Mouse (Mus musculus): Measurements from ENCODE around the gene Trp53rka. TPM values are rescaled to one million over a fixed set of nuclear protein-coding genes. Genes with fewer than 3 reads are reported as not detected.

The Trp53rka gene
- polyA plus RNA-seq, 1 experiment from 2014 or later, result 23.8 TPM

DNA sequence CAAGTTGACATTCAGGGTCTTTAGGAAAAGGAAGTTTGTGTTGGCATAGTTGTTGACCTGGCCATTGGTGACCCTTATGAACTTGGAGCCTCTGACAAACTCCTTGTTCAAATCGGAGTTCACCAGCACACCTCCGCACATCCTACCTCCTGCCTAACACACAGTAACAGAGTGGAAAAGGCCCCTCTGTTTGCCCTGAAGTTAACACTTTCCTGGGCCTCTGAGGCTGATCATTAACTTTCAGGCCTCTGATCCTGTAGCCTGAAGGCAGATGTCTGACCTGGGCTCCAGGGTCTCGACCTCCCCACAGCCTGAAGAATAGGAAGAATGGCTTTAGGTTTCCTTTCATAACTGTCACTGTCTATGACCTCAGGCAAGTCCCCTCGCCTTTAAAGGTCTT lies 51.5 kb downstream of the Trp53rka start:
- H3K36me3 ChIP-seq (ENCODE audit: control insufficient read depth, insufficient read depth, low read length), result no peaks in the 10 kb centered on the region
- H3K4me2 ChIP-seq (ENCODE audit: low read depth, low read length), result no peak overlapping the region
- H3K4me3 ChIP-seq (ENCODE audit: low read length), result no peak overlapping the region
- no peaks in the 10 kb centered on the region for H3K9me3 ChIP-seq (ENCODE audit: control insufficient read depth, low read length)
- 51% methylated on average over 4 of the region's 4 CpGs for WGBS
- no peaks in the 10 kb centered on the region for H3K4me1 ChIP-seq (ENCODE audit: control insufficient read depth, insufficient read depth, low read length)
- H3K9ac ChIP-seq (ENCODE audit: low read depth, low read length), result no peak overlapping the region
- no peaks in the 10 kb centered on the region for H3K27me3 ChIP-seq (replicated peaks; ENCODE audit: control insufficient read depth, insufficient read depth, low read length)
- ATAC-seq, result no peak
- H3K27ac ChIP-seq (ENCODE audit: low read length), result no peak overlapping the region

Other genes starting within 250 kb of the Trp53rka start
- gene Slc35c2, start 205.5 kb downstream of the Trp53rka start, polyA plus RNA-seq (2015; fragmentation: Nextera tagmentation; extraction: Ambion mirVana), result 135 and 154 TPM in 2 replicates
- gene Elmo2, start 166.8 kb downstream of the Trp53rka start, polyA plus RNA-seq (2015; fragmentation: Nextera tagmentation; extraction: Ambion mirVana), result 63.5 and 67.2 TPM in 2 replicates
- gene Zfp663, start 124.6 kb downstream of the Trp53rka start, polyA plus RNA-seq (2015; fragmentation: Nextera tagmentation; extraction: Ambion mirVana), result 0.45 and 0.64 TPM in 2 replicates
- 3.6 TPM in 2 replicates for gene Zfp334, start 105.1 kb downstream of the Trp53rka start, polyA plus RNA-seq (2015; fragmentation: Nextera tagmentation; extraction: Ambion mirVana)
- gene Ocstamp, start 92.9 kb downstream of the Trp53rka start, polyA plus RNA-seq (2015; fragmentation: Nextera tagmentation; extraction: Ambion mirVana), result 1.1 TPM in 2 replicates
- 0.40 and 0.56 TPM in 2 replicates for gene Slc13a3, start 20.1 kb downstream of the Trp53rka start, polyA plus RNA-seq (2015; fragmentation: Nextera tagmentation; extraction: Ambion mirVana)
- 4.0 and 5.3 TPM in 2 replicates for gene Slc2a10, start 10.5 kb upstream of the Trp53rka start, polyA plus RNA-seq (2015; fragmentation: Nextera tagmentation; extraction: Ambion mirVana)
- gene Eya2, start 101.7 kb upstream of the Trp53rka start, polyA plus RNA-seq (2015; fragmentation: Nextera tagmentation; extraction: Ambion mirVana), result 0.33 and 1.2 TPM in 2 replicates

All from intestine, embryonic 16.5 days (tissue).